Mouse (Mus musculus) right cerebral cortex, postnatal 14 days (tissue): ENCODE data around the gene Apol7e.
"Not testable (repeated sequence)": the region's sequence is repeated elsewhere in the genome, so short reads cannot be mapped to it uniquely, and the experiment has no call there.

Source experiments
- DNase-seq: peaks from one replicate; pipeline ENCODE4 v3.0.0; 2022

Gene Apol7e

GRCm38 (mm10) chr15:77698656-77699055 lies at the start of gene Apol7e:
Gene Apol7e, plus strand, starts transcription at chr15:77698857.
- not testable (repeated sequence) for DNase-seq

- DNase-seq = not testable (repeated sequence)
These were observed 47.5 kb upstream of the Apol7e start for GRCm38 (mm10) chr15:77651143-77651542.

- not testable (repeated sequence) for DNase-seq
These were observed 38.9 kb upstream of the Apol7e start for GRCm38 (mm10) chr15:77659773-77660172.

GRCm38 (mm10) chr15:77661841-77662240 lies 36.8 kb upstream of the Apol7e start:
- DNase-seq = not testable (repeated sequence)

- not testable (repeated sequence) for DNase-seq
These were observed 24.6 kb upstream of the Apol7e start for GRCm38 (mm10) chr15:77674081-77674480.

GRCm38 (mm10) chr15:77683944-77684343 lies 14.7 kb upstream of the Apol7e start:
- DNase-seq = peak; percentile 56

- not testable (repeated sequence) for DNase-seq
These were observed 6.9 kb upstream of the Apol7e start for GRCm38 (mm10) chr15:77691532-77692311.

GRCm38 (mm10) chr15:77694687-77695295 lies 3.9 kb upstream of the Apol7e start:
- DNase-seq = not testable (repeated sequence)

- not testable (repeated sequence) for DNase-seq
These were observed 6.6 kb downstream of the Apol7e start for GRCm38 (mm10) chr15:77705306-77705705.

GRCm38 (mm10) chr15:77708936-77709335 lies 10.3 kb downstream of the Apol7e start:
- not testable (repeated sequence) for DNase-seq

- not testable (repeated sequence) for DNase-seq
These were observed 19.6 kb downstream of the Apol7e start for GRCm38 (mm10) chr15:77718240-77718639.

GRCm38 (mm10) chr15:77721509-77721908 lies 22.9 kb downstream of the Apol7e start:
- DNase-seq = not testable (repeated sequence)

- not testable (repeated sequence) for DNase-seq
These were observed 25.7 kb downstream of the Apol7e start for GRCm38 (mm10) chr15:77724208-77724911.

- DNase-seq = not testable (repeated sequence)
These were observed 26.9 kb downstream of the Apol7e start for GRCm38 (mm10) chr15:77725393-77726020.

GRCm38 (mm10) chr15:77727139-77727538 lies 28.5 kb downstream of the Apol7e start:
- DNase-seq = not testable (repeated sequence)

- not testable (repeated sequence) for DNase-seq
These were observed 29.1 kb downstream of the Apol7e start for GRCm38 (mm10) chr15:77727745-77728144.

GRCm38 (mm10) chr15:77728739-77729138 lies 30.1 kb downstream of the Apol7e start, which contains the start of gene Apol9b:
Gene Apol9b, plus strand, starts transcription at chr15:77729039.
- DNase-seq = not testable (repeated sequence)

- DNase-seq = no peak
These were observed 32.9 kb downstream of the Apol7e start for GRCm38 (mm10) chr15:77731605-77732004.

- not testable (repeated sequence) for DNase-seq
These were observed 34.2 kb downstream of the Apol7e start for GRCm38 (mm10) chr15:77732851-77733250.

GRCm38 (mm10) chr15:77733380-77733779 lies 34.7 kb downstream of the Apol7e start:
- DNase-seq = not testable (repeated sequence)

GRCm38 (mm10) chr15:77733903-77734302 lies 35.2 kb downstream of the Apol7e start:
- not testable (repeated sequence) for DNase-seq

GRCm38 (mm10) chr15:77740511-77741297 lies 42.0 kb downstream of the Apol7e start:
- DNase-seq = no peak
